Mouse (Mus musculus): Measurements from ENCODE around the gene Fdxr. TPM values are rescaled to one million over a fixed set of nuclear protein-coding genes. Genes with fewer than 3 reads are reported as not detected.
A peak's percentile ranks its signal among the peaks of the same experiment; 100 is the strongest.

Fdxr gene
- polyA plus RNA-seq, 1 experiment from 2014 or later, result 16.0 TPM

- Histone ChIP-seq H3K4me1 (peaks cover 19% of the 10 kb centered on the region), H3K9ac (peak overlapping the region; percentile 27; the same call in 1 of the 2 replicates), H3K27me3 (peaks cover 14% of the 10 kb centered on the region), H3K36me3 (peaks cover 16% of the 10 kb centered on the region), H3K4me3 (no peak overlapping the region), H3K9me3 (no peaks in the 10 kb centered on the region), H3K27ac (no peak overlapping the region), H3K4me2 (replicated peaks) (no peak overlapping the region)
- ATAC-seq (ENCODE audit: low FRiP score, low read depth), result no peak
- 82% methylated on average over 7 of the region's 7 CpGs for WGBS
These were observed 2.7 kb downstream of the Fdxr start for GRCm38 (mm10) chr11:115274178-115274577.

- Histone ChIP-seq H3K27me3 (peaks cover 19% of the 10 kb centered on the region), H3K27ac (no peak overlapping the region)
- 59% methylated on average over 7 of the region's 7 CpGs for WGBS
These were observed 3.1 kb downstream of the Fdxr start for GRCm38 (mm10) chr11:115273735-115274134.

GRCm38 (mm10) chr11:115272894-115273498, 3.9 kb downstream of the Fdxr start:
- H3K4me3 ChIP-seq, result no peak overlapping the region
- 78% methylated on average over 10 of the region's 10 CpGs for WGBS
- H3K9me3 ChIP-seq, result no peaks in the 10 kb centered on the region
- ATAC-seq (ENCODE audit: low FRiP score, low read depth), result no peak
- peaks cover 16% of the 10 kb centered on the region for H3K4me1 ChIP-seq
- H3K4me2 ChIP-seq (replicated peaks), result no peak overlapping the region
- H3K36me3 ChIP-seq, result peaks cover 27% of the 10 kb centered on the region
- H3K27me3 ChIP-seq, result peaks cover 26% of the 10 kb centered on the region
- H3K27ac ChIP-seq, result no peak overlapping the region
- no peak overlapping the region; the same call in 1 of the 2 replicates for H3K9ac ChIP-seq

More at GRCm38 (mm10) chr11:115273735-115274134, 3.1 kb downstream of the Fdxr start:
- Histone ChIP-seq H3K4me2 (replicated peaks) (no peak overlapping the region), H3K4me1 (peaks cover 19% of the 10 kb centered on the region), H3K9me3 (no peaks in the 10 kb centered on the region), H3K9ac (peak overlapping the region; percentile 27; the same call in 1 of the 2 replicates), H3K4me3 (no peak overlapping the region), H3K36me3 (peaks cover 21% of the 10 kb centered on the region)
- ATAC-seq (ENCODE audit: low FRiP score, low read depth), result no peak

GRCm38 (mm10) chr11:115271481-115271880, 5.4 kb downstream of the Fdxr start:
- 59% methylated on average over 10 of the region's 10 CpGs for WGBS
- no peak overlapping the region for H3K9ac ChIP-seq

GRCm38 (mm10) chr11:115271052-115271451, 5.8 kb downstream of the Fdxr start:
- H3K4me2 ChIP-seq (replicated peaks), result no peak overlapping the region
- H3K27me3 ChIP-seq, result peaks cover 46% of the 10 kb centered on the region
- H3K4me3 ChIP-seq, result no peak overlapping the region
- 78% methylated on average over 9 of the region's 9 CpGs for WGBS
- H3K9me3 ChIP-seq, result no peaks in the 10 kb centered on the region
- peaks cover 27% of the 10 kb centered on the region for H3K36me3 ChIP-seq
- H3K9ac ChIP-seq, result no peak overlapping the region
- no peak overlapping the region for H3K27ac ChIP-seq
- peaks cover 21% of the 10 kb centered on the region for H3K4me1 ChIP-seq
- no peak for ATAC-seq (ENCODE audit: low FRiP score, low read depth)

More at GRCm38 (mm10) chr11:115271481-115271880, 5.4 kb downstream of the Fdxr start:
- peaks cover 41% of the 10 kb centered on the region for H3K27me3 ChIP-seq
- H3K4me3 ChIP-seq, result no peak overlapping the region
- H3K4me1 ChIP-seq, result peaks cover 20% of the 10 kb centered on the region
- H3K4me2 ChIP-seq (replicated peaks), result no peak overlapping the region
- ATAC-seq (ENCODE audit: low FRiP score, low read depth), result no peak
- H3K36me3 ChIP-seq, result peaks cover 27% of the 10 kb centered on the region
- H3K9me3 ChIP-seq, result no peaks in the 10 kb centered on the region
- no peak overlapping the region for H3K27ac ChIP-seq

- H3K9me3 ChIP-seq, result no peaks in the 10 kb centered on the region
- H3K27me3 ChIP-seq, result peaks cover 53% of the 10 kb centered on the region
- peaks cover 19% of the 10 kb centered on the region for H3K4me1 ChIP-seq
- no peak overlapping the region for H3K4me2 ChIP-seq (replicated peaks)
- no peak overlapping the region for H3K27ac ChIP-seq
- H3K4me3 ChIP-seq, result no peak overlapping the region
- ATAC-seq (ENCODE audit: low FRiP score, low read depth), result no peak
- H3K9ac ChIP-seq, result no peak overlapping the region
- WGBS, result 30% methylated on average over 19 of the region's 19 CpGs
- H3K36me3 ChIP-seq, result peaks cover 27% of the 10 kb centered on the region
These were observed 6.5 kb downstream of the Fdxr start for GRCm38 (mm10) chr11:115270148-115270861.

GRCm38 (mm10) chr11:115269330-115270066, 7.4 kb downstream of the Fdxr start:
- no peak for ATAC-seq (ENCODE audit: low FRiP score, low read depth)
- Histone ChIP-seq H3K4me2 (replicated peaks) (no peak overlapping the region), H3K9me3 (no peaks in the 10 kb centered on the region)

GRCm38 (mm10) chr11:115267958-115268357, 8.9 kb downstream of the Fdxr start:
- H3K4me1 ChIP-seq, result peaks cover 22% of the 10 kb centered on the region

More at GRCm38 (mm10) chr11:115269330-115270066, 7.4 kb downstream of the Fdxr start:
- Histone ChIP-seq H3K9ac (no peak overlapping the region), H3K27me3 (peaks cover 61% of the 10 kb centered on the region), H3K36me3 (peaks cover 27% of the 10 kb centered on the region), H3K4me1 (peaks cover 22% of the 10 kb centered on the region), H3K4me3 (no peak overlapping the region), H3K27ac (no peak overlapping the region)
- 90% methylated on average over 27 of the region's 27 CpGs for WGBS

GRCm38 (mm10) chr11:115267061-115267883, 9.6 kb downstream of the Fdxr start, which contains the start of gene Grin2c:
Gene Grin2c (minus strand): TSS chr11:115267243.
- Histone ChIP-seq H3K4me2 (replicated peaks) (peak within 1 kb of the TSS; percentile 77), H3K27me3 (peaks cover 84% of the 10 kb centered on the region), H3K9ac (peak within 1 kb of the TSS; percentile 59), H3K4me1 (peaks cover 22% of the 10 kb centered on the region), H3K9me3 (no peaks in the 10 kb centered on the region), H3K36me3 (peaks cover 27% of the 10 kb centered on the region), H3K4me3 (peak within 1 kb of the TSS; percentile 47), H3K27ac (no peak within 1 kb of the TSS)
- 7% methylated on average over 31 of the region's 50 CpGs for WGBS
- no peak for ATAC-seq (ENCODE audit: low FRiP score, low read depth)

More at GRCm38 (mm10) chr11:115267958-115268357, 8.9 kb downstream of the Fdxr start:
- peaks cover 27% of the 10 kb centered on the region for H3K36me3 ChIP-seq
- H3K27ac ChIP-seq, result no peak overlapping the region
- H3K27me3 ChIP-seq, result peaks cover 77% of the 10 kb centered on the region
- H3K9me3 ChIP-seq, result no peaks in the 10 kb centered on the region
- H3K9ac ChIP-seq, result no peak overlapping the region
- 74% methylated on average over 11 of the region's 11 CpGs for WGBS
- no peak overlapping the region for H3K4me2 ChIP-seq (replicated peaks)
- H3K4me3 ChIP-seq, result no peak overlapping the region
- ATAC-seq (ENCODE audit: low FRiP score, low read depth), result no peak

GRCm38 (mm10) chr11:115266400-115266778, 10.5 kb downstream of the Fdxr start:
- Histone ChIP-seq H3K27me3 (peaks cover 92% of the 10 kb centered on the region), H3K36me3 (peaks cover 20% of the 10 kb centered on the region), H3K4me1 (peaks cover 22% of the 10 kb centered on the region), H3K4me2 (replicated peaks) (peak overlapping the region; percentile 77), H3K4me3 (peak overlapping the region; percentile 47), H3K9ac (peak overlapping the region; percentile 59), H3K9me3 (no peaks in the 10 kb centered on the region), H3K27ac (no peak overlapping the region)
- no peak for ATAC-seq (ENCODE audit: low FRiP score, low read depth)
- WGBS, result 1% methylated on average over 22 of the region's 22 CpGs

GRCm38 (mm10) chr11:115265771-115266399, 11.0 kb downstream of the Fdxr start:
- Histone ChIP-seq H3K4me3 (no peak overlapping the region; the same call in 1 of the 2 replicates), H3K36me3 (peaks cover 16% of the 10 kb centered on the region), H3K27ac (no peak overlapping the region), H3K4me2 (replicated peaks) (peak overlapping the region; percentile 77; the same call in 1 of the 2 replicates), H3K9me3 (no peaks in the 10 kb centered on the region), H3K4me1 (peaks cover 22% of the 10 kb centered on the region), H3K27me3 (peaks cover 93% of the 10 kb centered on the region), H3K9ac (peak overlapping the region; percentile 59; the same call in 1 of the 2 replicates)
- 2% methylated on average over 20 of the region's 20 CpGs for WGBS
- no peak for ATAC-seq (ENCODE audit: low FRiP score, low read depth)

Data from limb, embryonic 13.5 days (tissue).